20 mouse cellular contexts compared by ENCODE assay signal in the genomic region with DNA sequence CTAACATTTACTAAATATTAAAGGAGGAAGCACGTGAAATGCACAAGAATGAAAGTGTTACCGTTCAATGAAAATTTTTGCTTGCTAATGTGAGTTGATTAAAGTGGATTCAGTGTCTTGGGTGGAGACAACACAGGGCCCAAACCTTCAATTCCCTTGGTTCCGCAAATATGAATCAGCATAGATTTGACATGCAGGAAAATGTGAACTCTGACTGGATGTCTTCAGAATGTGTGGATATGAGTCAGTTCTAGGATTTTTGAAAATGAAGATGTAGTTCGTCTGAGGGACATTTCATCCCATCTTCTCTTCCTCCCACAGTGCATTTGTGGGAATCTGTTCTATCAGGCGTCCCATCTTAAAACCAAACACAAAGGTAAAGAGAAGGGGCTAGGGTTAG. TPM values are rescaled to one million over a fixed set of nuclear protein-coding genes. Genes with fewer than 3 reads are reported as not detected.
DNase-seq lines count a peak whose midpoint lies in the region; ATAC-seq and TF ChIP-seq lines count a peak whose summit lies in the region.
"Had no signal": no experiment of that assay in that cellular context is flagged by ENCODE, and none has a peak within 500 bp of the region (broad histone marks: within the 10 kb centered on the region; RNA-seq: fewer than 3 reads in every experiment).

No protein-coding gene starts in this region.

- H3K9me3 ChIP-seq in kidney, embryonic 16.5 days (ENCODE audit: low read length), result no peaks in the 10 kb centered on the region
- H3K9me3 ChIP-seq in stomach, embryonic 16.5 days (replicated peaks; ENCODE audit: control insufficient read depth, low read length), result no peaks in the 10 kb centered on the region
- no peaks in the 10 kb centered on the region for H3K9me3 ChIP-seq in stomach, postnatal 0 days (ENCODE audit: control insufficient read depth, low read length)
- H3K9me3 ChIP-seq: forebrain, embryonic 12.5 days; limb, embryonic 15.5 days; liver, embryonic 15.5 days had no signal

- no peak for DNase-seq in gastrocnemius, adult 2 months
- DNase-seq in gastrocnemius, postnatal 4 days (ENCODE audit: low spot score in 2 of 2), result no peak
- no peak for DNase-seq in kidney, adult 11 months
- DNase-seq in stomach, postnatal 0 days (ENCODE audit: low spot score), result no peak
- no peak for DNase-seq in left cerebral cortex, postnatal 4 days
- DNase-seq: adrenal gland, postnatal 25 days; cerebellum, adult 8-10 months; cerebellum, postnatal 36 days; gastrocnemius, postnatal 36 days; kidney, adult 2 months; kidney, postnatal 4 days; thymus, postnatal 14 days had no signal

- intact Hi-C loops in gastrocnemius, adult 2 months (cut with DNase I), result no loop called here
- intact Hi-C loops in left cerebral cortex, postnatal 4 days (cut with DNase I), result no loop called here

- 86% methylated on average over 5 of the region's 5 CpGs for WGBS in kidney, embryonic 16.5 days
- WGBS in stomach, embryonic 16.5 days, result 87% methylated on average over 5 of the region's 5 CpGs
- 91% methylated on average over 5 of the region's 5 CpGs for WGBS in stomach, postnatal 0 days

- H3K27me3 ChIP-seq in kidney, embryonic 16.5 days (ENCODE audit: insufficient read depth, low read length), result no peaks in the 10 kb centered on the region
- no peaks in the 10 kb centered on the region for H3K27me3 ChIP-seq in stomach, embryonic 16.5 days (ENCODE audit: control insufficient read depth, insufficient read depth, low read length)
- H3K27me3 ChIP-seq in stomach, postnatal 0 days (ENCODE audit: control insufficient read depth, insufficient read depth, low read length), result no peaks in the 10 kb centered on the region
- H3K27me3 ChIP-seq: forebrain, embryonic 12.5 days; limb, embryonic 15.5 days had no signal

- H3K9ac ChIP-seq in kidney, embryonic 16.5 days (replicated peaks; ENCODE audit: low read length), result no peak overlapping the region
- no peak overlapping the region for H3K9ac ChIP-seq in stomach, embryonic 16.5 days (ENCODE audit: low read length)
- no peak overlapping the region for H3K9ac ChIP-seq in stomach, postnatal 0 days (ENCODE audit: low read length)
- H3K9ac ChIP-seq: liver, embryonic 15.5 days had no signal

- peaks cover 16% of the 10 kb centered on the region for H3K4me1 ChIP-seq in kidney, embryonic 16.5 days (ENCODE audit: insufficient read depth, low read length)
- no peaks in the 10 kb centered on the region for H3K4me1 ChIP-seq in stomach, embryonic 16.5 days (ENCODE audit: control insufficient read depth, insufficient read depth, low read length)
- no peaks in the 10 kb centered on the region for H3K4me1 ChIP-seq in stomach, postnatal 0 days (replicated peaks; ENCODE audit: control insufficient read depth, insufficient read depth)

- peak overlapping the region; percentile 74; the same call in 1 of the 2 replicates for H3K4me2 ChIP-seq in kidney, embryonic 16.5 days (replicated peaks; ENCODE audit: low read depth, low read length)
- H3K4me2 ChIP-seq in stomach, embryonic 16.5 days (ENCODE audit: low read depth, low read length), result peak overlapping the region; percentile 81; the same call in 1 of the 2 replicates
- no peak overlapping the region for H3K4me2 ChIP-seq in stomach, postnatal 0 days (replicated peaks; ENCODE audit: low read depth)

- peak overlapping the region; percentile 97 for H3K27ac ChIP-seq in gastrocnemius, adult 2 months
- H3K27ac ChIP-seq in kidney, embryonic 16.5 days (ENCODE audit: low read length), result no peak overlapping the region
- H3K27ac ChIP-seq in stomach, embryonic 16.5 days (ENCODE audit: low read length), result no peak overlapping the region
- no peak overlapping the region for H3K27ac ChIP-seq in stomach, postnatal 0 days (replicated peaks)
- H3K27ac ChIP-seq: forebrain, embryonic 12.5 days; liver, embryonic 15.5 days; macrophage had no signal

- H3K4me3 ChIP-seq in gastrocnemius, adult 2 months, result no peak overlapping the region
- no peak overlapping the region for H3K4me3 ChIP-seq in kidney, embryonic 16.5 days (ENCODE audit: low read length)
- H3K4me3 ChIP-seq in stomach, embryonic 16.5 days (replicated peaks; ENCODE audit: low read length), result no peak overlapping the region
- no peak overlapping the region for H3K4me3 ChIP-seq in stomach, postnatal 0 days (ENCODE audit: low read depth, low read length)
- H3K4me3 ChIP-seq: erythroblast, embryonic 14.5 days had no signal

- TF ChIP-seq CTCF in gastrocnemius, adult 2 months (IDR thresholded peaks at IDR 0.05), result no peak
- TF ChIP-seq CTCF in stomach, postnatal 0 days (IDR thresholded peaks at IDR 0.05; ENCODE audit: low read depth), result no peak

- no peak for TF ChIP-seq EP300 in stomach, postnatal 0 days (optimal IDR thresholded peaks at IDR 0.05)

- H3K36me3 ChIP-seq in kidney, embryonic 16.5 days (ENCODE audit: insufficient read depth, low read length), result no peaks in the 10 kb centered on the region
- no peaks in the 10 kb centered on the region for H3K36me3 ChIP-seq in stomach, embryonic 16.5 days (ENCODE audit: control insufficient read depth, insufficient read depth, low read length)
- H3K36me3 ChIP-seq in stomach, postnatal 0 days (ENCODE audit: control insufficient read depth, insufficient read depth, low read length), result no peaks in the 10 kb centered on the region
- H3K36me3 ChIP-seq: forebrain, embryonic 12.5 days; limb, embryonic 15.5 days; liver, embryonic 15.5 days had no signal

- no peak for ATAC-seq in kidney, embryonic 16.5 days (ENCODE audit: low FRiP score, low TSS enrichment)
- ATAC-seq in stomach, embryonic 16.5 days (ENCODE audit: insufficient read depth, low FRiP score), result no peak
- ATAC-seq in stomach, postnatal 0 days (ENCODE audit: low FRiP score, low TSS enrichment), result no peak

RNA-seq across cellular contexts. Expression of a gene that starts 1.0 kb away (rescaled TPM):
- 10 to 100 TPM; 52.7 to 85.0 TPM for total RNA-seq in gastrocnemius, adult 2 months (2021)
- 10 to 100 TPM; 89.9 to 92.6 TPM for total RNA-seq in gastrocnemius, postnatal 4 days (2021)
- 32.3 and 36.2 TPM in 2 replicates for polyA plus RNA-seq in kidney, embryonic 16.5 days (2015; fragmentation: Nextera tagmentation; extraction: Ambion mirVana)
- 23.4 TPM in 2 replicates for polyA plus RNA-seq in stomach, embryonic 16.5 days (2015; fragmentation: Nextera tagmentation; extraction: Ambion mirVana)
- 5.9 and 6.2 TPM in 2 replicates for polyA plus RNA-seq in stomach, postnatal 0 days (2015; fragmentation: Nextera tagmentation; extraction: Ambion mirVana)
- total RNA-seq in left cerebral cortex, postnatal 4 days (2021), result 10 to 100 TPM; 40.0 to 45.3 TPM
- total RNA-seq: monocyte, adult 5-6 weeks had no signal
- polyA plus RNA-seq: erythroblast, embryonic 14.5 days; macrophage had no signal
